Mouse (Mus musculus) mesoderm, embryonic 11.5 days (tissue): ENCODE results near the gene Elp6.
A peak's percentile ranks its signal among the peaks of the same experiment; 100 is the strongest.

Source experiments
- DNase-seq: peaks from one replicate; pipeline ENCODE4 v3.0.0-alpha.2; 2012; ENCODE audit warnings: low read depth, low spot score

Elp6 gene

GRCm38 (mm10) chr9:110304969-110305651 is at the start of gene Elp6:
Elp6 (plus strand) TSS chr9:110305173.
- DNase-seq: peak; percentile 96

DNA sequence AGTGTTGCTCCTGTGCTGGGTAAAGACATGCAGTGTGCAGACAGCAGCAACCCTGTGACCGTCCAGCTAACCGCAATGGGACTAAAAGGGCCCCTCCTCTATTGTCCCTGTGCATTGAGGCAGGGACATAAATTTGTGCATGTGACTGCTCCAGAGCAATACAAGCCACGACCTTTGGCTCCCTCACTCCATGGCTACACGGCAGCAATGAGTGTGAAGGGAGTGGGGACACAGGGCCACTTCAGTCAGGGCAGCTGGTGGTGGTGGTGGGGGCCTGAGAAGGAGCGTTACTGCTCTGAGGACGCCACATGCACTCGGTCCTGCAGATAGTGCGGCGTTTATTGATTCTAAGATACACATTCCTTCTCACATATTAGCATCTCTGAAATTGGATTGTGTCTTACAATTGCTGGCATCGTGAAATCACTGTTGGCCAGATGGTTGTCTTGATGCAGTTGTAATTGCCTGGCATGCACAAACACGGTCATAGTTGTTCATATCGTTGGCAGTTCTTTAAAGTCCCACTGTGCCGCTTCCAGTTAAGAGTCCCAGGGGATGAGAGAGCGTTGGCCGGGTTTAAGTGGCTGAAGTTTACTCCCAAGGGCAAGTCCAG is 49.5 kb upstream of the Elp6 start:
- peak; percentile 79 for DNase-seq

DNA sequence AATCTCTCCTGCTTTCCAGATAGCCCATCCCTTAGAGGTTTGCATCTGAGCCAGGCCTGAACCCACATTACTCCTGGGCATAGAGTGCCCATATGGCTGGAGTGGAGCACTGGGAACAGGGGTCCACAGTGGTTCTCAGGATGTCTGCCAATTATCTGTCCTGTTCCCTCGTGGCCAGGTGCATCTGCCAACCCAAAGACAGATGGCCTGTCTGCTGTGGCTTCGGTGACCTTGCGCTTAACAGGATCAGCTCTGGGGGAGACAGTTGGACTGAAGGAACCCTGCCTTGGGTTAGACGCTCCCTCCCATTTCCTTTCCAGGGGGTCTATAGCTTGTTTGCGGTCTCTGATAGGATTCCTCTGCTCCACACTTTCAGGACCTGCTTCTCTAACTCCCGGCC is 46.3 kb upstream of the Elp6 start:
- no peak for DNase-seq

GRCm38 (mm10) chr9:110259118-110259517 is 45.9 kb upstream of the Elp6 start:
- no peak for DNase-seq

DNA sequence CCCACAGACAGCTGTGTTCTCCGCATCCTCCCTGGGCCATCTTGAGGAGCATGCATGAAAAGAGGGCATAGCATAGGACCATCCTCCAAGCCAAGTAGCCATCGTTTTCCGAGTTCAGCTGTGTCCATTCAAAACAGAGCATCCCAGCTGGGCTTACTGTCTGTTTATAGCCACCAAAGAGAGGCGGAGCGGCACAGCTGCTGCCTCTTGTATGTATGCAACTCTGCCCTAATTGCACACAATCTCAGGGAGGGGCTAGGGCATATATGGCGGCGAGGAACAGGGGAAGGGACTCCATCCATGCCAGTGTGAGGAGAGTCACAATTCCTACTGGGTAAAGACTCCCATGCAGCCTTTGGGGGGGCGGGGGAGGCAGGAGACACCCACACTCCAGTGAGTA is 41.8 kb upstream of the Elp6 start:
- no peak for DNase-seq

DNA sequence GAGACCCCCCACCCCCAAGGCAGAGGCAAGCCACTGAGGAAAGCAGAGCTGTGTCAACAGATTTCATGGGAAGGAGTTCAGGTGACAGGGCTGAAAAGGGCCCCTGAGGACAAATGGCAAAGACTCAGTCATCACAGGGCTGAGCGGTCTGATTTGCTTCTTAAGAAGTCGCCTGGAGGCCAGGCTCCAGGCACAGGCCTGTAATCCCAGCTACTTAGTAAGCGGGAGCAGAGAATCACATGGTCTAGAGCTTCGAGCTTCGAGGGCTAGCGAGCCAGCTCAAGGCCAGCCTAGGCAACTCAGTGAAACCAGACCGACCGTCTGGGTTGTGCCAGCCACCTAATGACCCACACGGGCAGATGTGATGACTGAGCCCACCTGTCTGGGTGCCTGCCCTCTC is 40.0 kb upstream of the Elp6 start:
- DNase-seq: no peak

GRCm38 (mm10) chr9:110268416-110268815 is 36.6 kb upstream of the Elp6 start:
- DNase-seq: no peak

DNA sequence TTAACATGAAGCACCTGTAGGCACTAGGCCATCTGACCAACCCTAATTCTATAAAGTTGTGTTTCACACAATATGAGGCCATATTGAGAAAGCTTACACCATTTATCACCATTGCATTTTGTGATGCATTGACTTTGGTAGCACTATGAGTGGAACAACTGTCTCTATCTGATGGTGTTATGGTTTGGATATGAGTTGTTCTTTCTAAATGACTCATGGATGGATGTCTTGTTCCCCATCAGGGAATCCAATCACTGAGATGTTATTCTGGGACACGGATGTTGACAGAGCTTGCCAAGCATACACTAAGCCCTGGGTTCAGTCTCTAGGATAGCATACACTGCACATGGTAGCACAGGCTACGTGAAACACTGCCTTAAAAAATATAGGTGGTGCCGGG is 32.6 kb upstream of the Elp6 start:
- DNase-seq: no peak

DNA sequence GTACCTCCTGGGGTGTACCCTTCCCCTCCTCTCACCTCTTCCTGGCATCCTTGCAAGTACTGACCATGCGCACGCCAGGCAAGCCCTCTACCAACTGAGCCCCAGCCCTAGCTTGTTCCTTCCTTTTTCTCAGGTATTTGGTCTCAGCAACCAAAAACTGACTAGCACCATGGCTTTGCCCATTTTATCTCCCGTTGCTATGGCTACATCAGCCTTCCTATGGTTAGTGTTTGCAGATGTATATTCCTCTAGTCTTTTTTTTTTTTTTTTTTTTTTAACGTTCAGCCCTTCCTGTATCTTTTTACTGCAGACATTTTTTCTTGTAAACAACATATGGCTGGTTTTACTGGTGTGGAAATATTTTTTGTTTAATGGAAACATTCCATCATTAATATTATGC is 31.5 kb upstream of the Elp6 start:
- DNase-seq: no peak

DNA sequence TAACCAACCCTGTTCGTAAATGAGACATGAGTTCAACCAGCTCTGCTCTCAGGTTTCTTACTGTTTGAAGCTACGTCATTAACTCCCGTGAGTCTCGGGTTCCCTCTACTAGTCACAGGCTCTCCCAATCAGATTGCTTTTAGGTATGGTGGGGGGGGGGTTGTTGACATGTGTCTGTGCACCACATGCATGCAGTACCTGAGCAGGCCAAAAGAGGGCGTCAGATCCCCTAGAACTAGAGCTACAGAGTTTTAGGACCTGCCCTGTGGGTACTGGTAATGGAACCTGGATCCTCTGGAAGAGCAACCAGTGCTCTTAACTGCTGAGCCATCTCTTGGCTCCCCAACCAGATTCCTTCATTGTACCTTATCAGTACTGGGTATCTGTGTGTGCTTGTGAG is 29.1 kb upstream of the Elp6 start:
- DNase-seq: no peak

GRCm38 (mm10) chr9:110277431-110277881 is 27.5 kb upstream of the Elp6 start:
- no peak for DNase-seq

- DNase-seq: no peak
These were observed 20.8 kb upstream of the Elp6 start for GRCm38 (mm10) chr9:110284075-110284697.

GRCm38 (mm10) chr9:110287321-110287924 is 17.6 kb upstream of the Elp6 start:
- no peak for DNase-seq

DNA sequence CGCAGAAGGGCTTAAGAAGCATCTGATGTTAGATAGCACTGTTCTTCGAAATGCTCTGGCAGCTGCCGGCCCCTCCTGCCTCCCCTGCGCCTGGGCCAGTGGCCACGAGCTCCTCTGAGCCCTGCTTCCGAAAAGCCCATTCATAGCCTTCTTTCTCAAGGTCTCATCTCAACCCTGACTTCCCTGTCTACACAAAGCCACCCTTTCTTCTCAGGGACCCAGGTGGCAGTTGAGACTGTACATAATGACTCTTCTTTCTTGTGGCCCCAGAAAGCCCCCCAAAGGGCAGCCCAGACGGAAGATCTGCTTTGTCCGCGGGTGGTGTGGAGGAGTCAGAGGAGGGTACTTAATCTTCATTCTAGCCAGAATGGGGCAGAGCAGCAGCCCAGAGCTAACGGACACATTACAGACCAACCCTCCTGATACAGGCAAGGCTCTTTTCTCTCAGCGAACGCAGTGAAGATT is 11.7 kb upstream of the Elp6 start:
- DNase-seq: no peak

- DNase-seq: no peak
These were observed 11.0 kb upstream of the Elp6 start for GRCm38 (mm10) chr9:110293873-110294415.

DNA sequence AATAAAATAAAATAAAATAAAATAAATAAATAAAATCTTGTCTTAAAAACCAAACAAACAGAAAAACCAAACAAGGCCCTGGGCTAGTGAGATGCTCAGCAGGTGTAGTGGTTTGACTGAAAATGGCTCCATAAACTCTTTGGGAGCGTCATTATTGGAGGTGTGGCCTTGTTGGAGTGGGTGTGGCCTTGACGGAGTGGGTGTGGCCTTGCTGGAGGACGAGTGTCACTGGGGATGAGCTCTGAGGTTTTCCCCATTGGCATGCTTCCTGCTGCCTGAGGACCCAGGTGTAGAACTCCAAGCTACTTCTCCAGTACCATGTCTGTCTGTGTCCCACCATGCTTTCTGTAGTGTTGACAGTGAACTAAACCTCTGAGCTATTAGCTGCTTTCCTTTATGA is 10.2 kb upstream of the Elp6 start:
- no peak for DNase-seq

DNA sequence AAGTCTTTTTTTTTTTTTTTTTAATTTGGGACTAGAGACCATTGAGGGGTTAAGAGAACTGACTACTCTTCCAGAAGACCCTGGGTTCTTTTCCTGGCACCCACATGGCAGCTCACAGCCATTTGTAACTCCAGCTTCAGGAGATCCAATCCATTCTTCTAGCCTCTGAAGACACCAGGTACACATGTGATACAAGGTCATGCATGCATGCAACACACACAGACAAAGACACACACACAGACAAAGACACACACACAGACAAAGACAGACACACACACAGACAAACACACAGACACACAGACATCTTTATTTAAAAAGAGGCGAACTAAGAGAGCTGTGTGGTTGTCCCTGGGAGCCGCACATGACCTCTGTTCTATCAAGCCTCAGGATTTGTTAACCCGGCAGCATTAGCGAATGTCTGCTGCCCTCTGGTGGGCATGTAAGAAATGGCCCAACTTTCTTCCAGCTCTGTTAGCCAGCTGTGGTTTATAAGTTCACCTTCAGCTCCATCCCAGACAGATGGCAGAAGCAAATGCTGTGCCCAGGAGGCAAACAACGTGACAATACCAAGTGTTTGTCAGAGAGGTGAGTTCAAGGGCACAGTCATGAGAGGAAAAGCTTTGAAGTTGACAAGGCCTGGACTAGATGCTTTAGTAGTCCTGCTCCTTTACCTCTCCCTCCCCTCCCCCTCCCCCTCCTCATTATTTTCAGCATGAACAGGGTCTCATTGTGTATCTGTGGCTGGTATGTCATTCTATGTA is 7.9 kb upstream of the Elp6 start:
- peak; percentile 91 for DNase-seq

GRCm38 (mm10) chr9:110304516-110304915 is 457 bp upstream of the Elp6 start:
- DNase-seq: peak; percentile 81

- DNase-seq: no peak
These were observed 1.4 kb downstream of the Elp6 start for GRCm38 (mm10) chr9:110306371-110306770.

GRCm38 (mm10) chr9:110314706-110315105 is 9.7 kb downstream of the Elp6 start:
- no peak for DNase-seq

GRCm38 (mm10) chr9:110315410-110315809 is 10.4 kb downstream of the Elp6 start:
- no peak for DNase-seq
